Mouse (Mus musculus) hindbrain, embryonic 15.5 days (tissue): ENCODE data around the gene Kdelr3. TPM values are rescaled to one million over a fixed set of nuclear protein-coding genes. Genes with fewer than 3 reads are reported as not detected.

Experiments used
- ATAC-seq: fragments of 200-750 bp; cut with Nextera tagmentation; 2 replicates; pipeline ENCODE4 v1.8.0; 2017; ENCODE audit warnings: low read depth, moderate number of reproducible peaks, moderate TSS enrichment; ENCODE audit not compliant: low FRiP score
- H3K27ac ChIP-seq: fragments of 300-500 bp; sonication (generic); replicated peaks from 2 replicates; pipeline ENCODE4 v1.5.1; 2015; ENCODE audit warnings: mild to moderate bottlenecking, inconsistent platforms
- H3K27me3 ChIP-seq: fragments of 300-500 bp; sonication (generic); 2 replicates; pipeline ENCODE4 v1.6.1; 2015; ENCODE audit warnings: control low read depth, inconsistent platforms
- H3K36me3 ChIP-seq: fragments of 300-500 bp; sonication (generic); 2 replicates; pipeline ENCODE4 v1.6.1; 2015; ENCODE audit warnings: control low read depth, inconsistent platforms
- H3K4me1 ChIP-seq: fragments of 300-500 bp; sonication (generic); replicated peaks from 2 replicates; pipeline ENCODE4 v1.6.1; 2015; ENCODE audit warnings: control low read depth, inconsistent platforms
- H3K4me2 ChIP-seq: fragments of 300-500 bp; sonication (generic); 2 replicates; pipeline ENCODE4 v1.6.1; 2015; ENCODE audit warnings: moderate library complexity, mild to moderate bottlenecking, inconsistent platforms
- H3K4me3 ChIP-seq: fragments of 300-500 bp; sonication (generic); 2 replicates; pipeline ENCODE4 v1.5.1; 2015; ENCODE audit warnings: mild to moderate bottlenecking, inconsistent platforms
- H3K9ac ChIP-seq: fragments of 300-500 bp; sonication (generic); 2 replicates; pipeline ENCODE4 v1.6.1; 2015; ENCODE audit warnings: inconsistent platforms
- H3K9me3 ChIP-seq: fragments of 300-500 bp; sonication (generic); 2 replicates; pipeline ENCODE4 v1.6.1; 2016; ENCODE audit warnings: control low read depth, inconsistent platforms
- WGBS: fragments of 180-500 bp; shearing (Covaris S2); methylation state at CpG from one replicate; pipeline ENCODE4 v1.1.7; 2015; 5-methylcytosine and 5-hydroxymethylcytosine counted together
- polyA plus RNA-seq: library from polyadenylated mRNA; unstranded; fragments of >200 nt; fragmentation: Nextera tagmentation; extraction: Ambion mirVana; gene quantifications from 2 replicates; pipeline ENCODE4 v1.2.1, GENCODE M21; 2015

The Kdelr3 gene
- polyA plus RNA-seq, 1 experiment from 2014 or later: 12.0 TPM

DNA sequence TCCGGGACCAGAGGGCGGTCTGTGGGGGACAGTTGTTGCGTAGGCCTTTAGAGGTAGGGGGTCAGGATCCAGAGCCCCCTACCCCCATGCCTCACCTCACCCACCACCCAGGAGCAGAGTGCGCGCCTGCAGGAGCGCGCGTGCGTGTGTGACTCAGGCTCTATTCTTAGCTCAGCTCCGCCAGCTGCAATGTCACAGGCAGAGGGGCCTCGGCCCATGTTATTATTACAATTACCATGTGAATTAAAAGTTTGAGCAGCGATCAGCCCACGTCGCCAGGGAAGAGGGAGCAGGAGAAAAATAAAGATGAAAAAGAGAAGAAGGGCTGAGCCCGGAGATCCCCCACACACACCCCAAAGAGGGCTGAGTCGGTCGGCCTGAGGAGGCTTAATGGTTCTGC, 16.1 kb upstream of the Kdelr3 start:
- Histone ChIP-seq H3K27me3 (peaks cover 42% of the 10 kb centered on the region), H3K4me2 (no peak overlapping the region), H3K4me3 (no peak overlapping the region), H3K27ac (no peak overlapping the region), H3K9me3 (no peaks in the 10 kb centered on the region), H3K36me3 (no peaks in the 10 kb centered on the region), H3K9ac (no peak overlapping the region), H3K4me1 (peaks cover 7% of the 10 kb centered on the region)
- WGBS: 68% methylated on average over 17 of the region's 17 CpGs
- no peak for ATAC-seq

DNA sequence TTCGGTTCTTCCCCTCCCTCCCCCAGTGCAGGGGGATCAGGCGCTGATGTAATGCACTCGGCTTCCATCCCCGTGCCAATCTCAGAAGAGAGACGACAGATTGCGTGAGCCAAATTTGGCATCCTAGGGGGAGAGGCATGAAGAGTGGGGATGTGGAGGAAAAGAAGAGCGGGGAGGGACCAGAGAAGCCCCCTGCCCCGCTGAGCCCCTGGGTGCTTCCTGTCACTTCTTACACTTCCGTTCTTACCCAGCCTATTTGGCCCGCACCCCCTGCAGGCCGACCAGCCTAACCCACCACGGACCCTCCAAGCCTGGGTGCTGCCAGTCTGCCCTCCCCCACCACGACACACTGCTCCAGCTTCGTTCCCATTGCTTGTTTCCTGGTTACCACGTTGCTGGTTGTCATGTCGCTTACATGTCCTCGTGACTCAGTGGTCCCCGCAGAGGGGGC, 13.3 kb upstream of the Kdelr3 start:
- Histone ChIP-seq H3K4me2 (no peak overlapping the region), H3K27me3 (peaks cover 63% of the 10 kb centered on the region), H3K36me3 (no peaks in the 10 kb centered on the region), H3K9ac (no peak overlapping the region), H3K27ac (no peak overlapping the region), H3K4me3 (no peak overlapping the region), H3K9me3 (no peaks in the 10 kb centered on the region), H3K4me1 (peaks cover 21% of the 10 kb centered on the region)
- 19% methylated on average over 18 of the region's 18 CpGs for WGBS
- ATAC-seq: no peak

DNA sequence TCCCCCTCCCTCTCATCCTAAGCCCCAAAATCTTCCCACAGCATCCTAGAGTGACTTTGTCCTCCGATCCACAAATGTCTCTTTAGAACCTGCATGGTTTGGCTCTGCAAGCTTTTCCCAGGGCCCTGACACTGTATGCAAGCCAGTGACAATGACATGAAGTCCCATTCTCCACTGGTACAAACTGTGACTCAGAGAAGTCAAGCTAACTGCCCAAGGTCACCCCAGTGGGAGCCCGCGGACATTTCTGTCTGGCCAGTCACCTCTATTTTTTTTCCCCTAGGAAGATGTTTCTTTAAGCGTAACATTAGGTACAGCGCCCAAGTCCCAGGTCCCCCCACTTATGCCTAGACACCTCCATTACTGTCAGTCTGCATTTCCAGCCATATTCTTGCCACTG, 12.8 kb upstream of the Kdelr3 start:
- Histone ChIP-seq H3K27ac (no peak overlapping the region), H3K4me3 (no peak overlapping the region), H3K4me1 (peaks cover 21% of the 10 kb centered on the region), H3K36me3 (no peaks in the 10 kb centered on the region), H3K9me3 (no peaks in the 10 kb centered on the region), H3K9ac (no peak overlapping the region), H3K27me3 (peaks cover 64% of the 10 kb centered on the region), H3K4me2 (no peak overlapping the region)
- 74% methylated on average over 5 of the region's 5 CpGs for WGBS
- ATAC-seq: no peak

- H3K4me1 ChIP-seq: peaks cover 21% of the 10 kb centered on the region
- under 1% methylated on average over 59 of the region's 60 CpGs for whole genome bisulfite sequencing
- H3K9ac ChIP-seq: peak within 1 kb of the TSS; percentile 45
- H3K4me2 ChIP-seq: peak within 1 kb of the TSS; percentile 99
- H3K4me3 ChIP-seq: peak within 1 kb of the TSS; percentile 62
- H3K27me3 ChIP-seq: peaks cover 69% of the 10 kb centered on the region
- no peaks in the 10 kb centered on the region for H3K36me3 ChIP-seq
- no peak within 1 kb of the TSS for H3K27ac ChIP-seq
- no peak for ATAC-seq
- no peaks in the 10 kb centered on the region for H3K9me3 ChIP-seq
Measured at GRCm38 (mm10) chr15:79504707-79505452, 11.3 kb upstream of the Kdelr3 start, which contains the start of gene Kcnj4. Gene Kcnj4 (minus strand): TSS chr15:79505241.

- Histone ChIP-seq H3K4me3 (peak overlapping the region; percentile 62), H3K4me1 (peaks cover 21% of the 10 kb centered on the region), H3K27ac (no peak overlapping the region), H3K9me3 (no peaks in the 10 kb centered on the region), H3K36me3 (no peaks in the 10 kb centered on the region), H3K9ac (peak overlapping the region; percentile 45), H3K27me3 (peaks cover 77% of the 10 kb centered on the region), H3K4me2 (peak overlapping the region; percentile 99)
- WGBS: under 1% methylated on average over 47 of the region's 71 CpGs
- peak; percentile 43; the same call in 1 of the 2 replicates for ATAC-seq
Measured at GRCm38 (mm10) chr15:79505616-79506283, 10.5 kb upstream of the Kdelr3 start.

DNA sequence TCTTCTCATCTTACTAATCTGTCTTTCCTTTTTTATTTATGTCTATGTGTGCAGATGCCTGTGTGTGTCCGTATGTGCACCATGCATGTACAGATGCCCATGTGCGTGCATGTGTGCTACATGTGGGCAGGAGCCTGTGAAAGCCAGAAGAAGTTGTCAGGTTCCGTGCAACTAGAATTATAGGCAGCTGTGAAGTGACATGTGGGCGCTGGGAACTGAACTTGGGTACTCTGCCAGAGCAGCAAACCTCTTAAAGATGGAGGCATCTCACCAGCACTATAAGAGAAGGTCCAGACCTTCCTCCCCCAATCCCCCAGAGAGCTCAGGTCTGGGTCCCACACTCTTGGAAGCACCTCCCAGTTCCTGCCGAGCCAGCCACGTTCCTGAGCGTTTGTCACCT, 9.8 kb upstream of the Kdelr3 start:
- peaks cover 26% of the 10 kb centered on the region for H3K4me1 ChIP-seq

GRCm38 (mm10) chr15:79507055-79507828, 9.0 kb upstream of the Kdelr3 start:
- ATAC-seq: no peak
- Histone ChIP-seq H3K4me2 (no peak overlapping the region), H3K27me3 (peaks cover 73% of the 10 kb centered on the region), H3K27ac (no peak overlapping the region), H3K9ac (no peak overlapping the region), H3K4me3 (no peak overlapping the region), H3K36me3 (no peaks in the 10 kb centered on the region), H3K4me1 (peaks cover 32% of the 10 kb centered on the region), H3K9me3 (no peaks in the 10 kb centered on the region)
- WGBS: 48% methylated on average over 25 of the region's 31 CpGs

More for the DNA sequence above, 9.8 kb upstream of the Kdelr3 start:
- Histone ChIP-seq H3K4me3 (no peak overlapping the region), H3K27me3 (peaks cover 78% of the 10 kb centered on the region), H3K4me2 (peak overlapping the region; percentile 99), H3K27ac (no peak overlapping the region), H3K9me3 (no peaks in the 10 kb centered on the region), H3K36me3 (no peaks in the 10 kb centered on the region), H3K9ac (no peak overlapping the region)
- ATAC-seq: no peak
- WGBS: 37% methylated on average over 7 of the region's 7 CpGs

DNA sequence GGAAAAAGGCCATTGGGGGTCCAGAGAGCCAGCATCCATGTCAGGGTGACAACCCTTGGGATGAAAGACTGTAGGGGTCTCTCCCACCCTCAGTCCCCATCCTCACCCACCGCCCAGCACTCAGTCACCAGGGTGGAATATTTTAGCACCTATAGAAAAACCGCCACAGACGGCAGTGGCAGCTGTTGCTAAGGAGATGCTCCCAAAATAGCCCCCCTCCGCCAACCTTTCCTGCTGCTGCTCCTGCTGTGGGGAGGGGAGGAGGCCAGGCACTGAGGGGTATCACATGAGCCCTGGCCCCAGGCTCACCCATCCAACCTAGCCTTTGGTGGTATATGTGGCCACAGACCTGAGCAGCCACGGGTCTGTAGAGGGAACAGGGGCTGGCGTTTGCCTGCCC, 6.2 kb upstream of the Kdelr3 start:
- Histone ChIP-seq H3K27me3 (peaks cover 72% of the 10 kb centered on the region), H3K9ac (no peak overlapping the region), H3K4me1 (peaks cover 27% of the 10 kb centered on the region), H3K4me2 (no peak overlapping the region), H3K36me3 (no peaks in the 10 kb centered on the region), H3K9me3 (no peaks in the 10 kb centered on the region), H3K4me3 (no peak overlapping the region), H3K27ac (no peak overlapping the region)
- WGBS: 28% methylated on average over 6 of the region's 6 CpGs
- no peak for ATAC-seq

DNA sequence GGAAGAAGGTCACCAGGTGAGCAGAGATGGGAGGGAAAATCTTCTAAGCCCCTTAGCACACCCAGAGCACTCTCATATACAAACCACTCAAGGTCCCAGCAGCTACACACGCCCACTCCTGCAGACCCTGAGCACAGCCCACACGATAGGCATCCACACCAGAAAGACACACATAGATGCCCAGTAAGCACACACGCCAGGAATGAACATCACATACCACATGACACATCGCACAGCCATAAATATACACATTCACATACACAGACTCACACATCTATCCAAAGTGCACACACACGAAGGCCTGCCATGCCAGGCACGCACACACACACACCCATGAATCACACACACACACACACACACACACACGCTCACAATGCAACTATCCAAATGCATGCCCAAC, 5.8 kb upstream of the Kdelr3 start:
- no peaks in the 10 kb centered on the region for H3K36me3 ChIP-seq
- 82% methylated on average over 7 of the region's 7 CpGs for WGBS
- no peak overlapping the region for H3K9ac ChIP-seq
- peaks cover 23% of the 10 kb centered on the region for H3K4me1 ChIP-seq
- H3K27me3 ChIP-seq: peaks cover 72% of the 10 kb centered on the region
- no peak overlapping the region for H3K27ac ChIP-seq
- H3K9me3 ChIP-seq: no peaks in the 10 kb centered on the region
- ATAC-seq: no peak
- no peak overlapping the region for H3K4me3 ChIP-seq
- H3K4me2 ChIP-seq: no peak overlapping the region

DNA sequence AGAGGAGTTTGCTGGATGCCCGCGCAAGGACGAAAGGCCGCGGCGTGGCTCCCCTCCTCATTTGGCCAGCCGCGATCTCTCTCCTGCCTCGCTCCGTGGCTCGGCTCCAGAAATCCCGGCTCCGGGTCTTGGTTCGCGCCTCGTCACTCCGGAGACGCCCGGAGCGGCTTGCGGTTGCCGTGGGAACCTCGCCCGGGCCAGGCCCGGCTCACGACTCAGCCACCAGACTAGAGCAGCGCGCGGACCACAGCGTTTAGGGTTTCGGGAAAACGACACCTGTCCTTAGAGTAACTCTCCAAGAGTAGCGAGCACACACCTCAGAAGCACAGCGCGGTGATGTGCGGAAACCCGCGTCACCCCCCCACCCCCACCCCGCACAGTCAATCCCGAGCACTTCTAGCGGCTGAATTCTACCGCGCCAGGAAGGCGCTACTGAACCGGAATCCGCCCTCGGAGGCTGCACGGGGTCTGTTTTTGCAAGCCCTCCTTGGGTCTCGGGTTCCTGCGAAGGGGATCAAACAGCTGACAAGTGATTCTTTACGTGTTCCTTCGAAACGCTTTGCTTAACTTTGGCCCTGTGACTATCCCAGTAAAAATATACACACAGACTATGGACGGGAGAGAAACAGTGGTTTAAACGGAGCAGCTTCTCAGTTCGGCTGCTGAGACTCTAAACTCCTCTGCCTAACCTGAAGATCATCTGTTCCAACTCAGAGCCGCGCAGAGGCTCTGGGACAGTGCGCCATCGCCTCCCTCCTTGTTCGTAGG, 4.5 kb upstream of the Kdelr3 start:
- Histone ChIP-seq H3K4me3 (peak overlapping the region; percentile 45), H3K9ac (peak overlapping the region; percentile 44), H3K36me3 (no peaks in the 10 kb centered on the region), H3K4me1 (peaks cover 21% of the 10 kb centered on the region), H3K27ac (no peak overlapping the region), H3K27me3 (peaks cover 74% of the 10 kb centered on the region), H3K9me3 (no peaks in the 10 kb centered on the region), H3K4me2 (peak overlapping the region; percentile 84)
- peak; percentile 91 for ATAC-seq
- WGBS: under 1% methylated on average over 60 of the region's 61 CpGs

GRCm38 (mm10) chr15:79513940-79514339, 2.3 kb upstream of the Kdelr3 start:
- Histone ChIP-seq H3K4me3 (no peak overlapping the region), H3K4me1 (peaks cover 25% of the 10 kb centered on the region), H3K27ac (no peak overlapping the region), H3K36me3 (no peaks in the 10 kb centered on the region), H3K4me2 (no peak overlapping the region), H3K27me3 (peaks cover 77% of the 10 kb centered on the region), H3K9ac (no peak overlapping the region), H3K9me3 (no peaks in the 10 kb centered on the region)
- ATAC-seq: no peak
- 10% methylated on average over 9 of the region's 9 CpGs for WGBS
